Mouse (Mus musculus) forebrain, postnatal 0 days (tissue): ENCODE data around the gene Styk1. TPM values are rescaled to one million over a fixed set of nuclear protein-coding genes. Genes with fewer than 3 reads are reported as not detected.

ENCODE experiments used
- ATAC-seq: fragments of 200-750 bp; cut with Nextera tagmentation; 2 replicates; pipeline ENCODE4 v1.8.0; 2017; ENCODE audit warnings: mild to moderate bottlenecking, moderate library complexity
- DNase-seq: peaks from one replicate; pipeline ENCODE4 v3.0.0-alpha.2; 2015
- H3K27ac ChIP-seq: fragments of 300-500 bp; sonication (generic); 2 replicates; pipeline ENCODE4 v1.5.1; 2014; ENCODE audit warnings: low read depth, mild to moderate bottlenecking, antibody characterized with exemption, low read length, moderate library complexity, mixed read lengths
- H3K27me3 ChIP-seq: fragments of 300-500 bp; sonication (generic); 2 replicates; pipeline ENCODE4 v1.6.1; 2014; ENCODE audit warnings: mild to moderate bottlenecking, low read length, mixed read lengths; ENCODE audit not compliant: insufficient read depth
- H3K36me3 ChIP-seq: fragments of 300-500 bp; sonication (generic); 2 replicates; pipeline ENCODE4 v1.6.1; 2014; ENCODE audit warnings: mild to moderate bottlenecking, moderate library complexity; ENCODE audit not compliant: insufficient read depth
- H3K4me1 ChIP-seq: fragments of 300-500 bp; sonication (generic); 2 replicates; pipeline ENCODE4 v1.6.1; 2014; ENCODE audit warnings: antibody characterized with exemption; ENCODE audit not compliant: insufficient read depth
- H3K4me2 ChIP-seq: fragments of 300-500 bp; sonication (generic); 2 replicates; pipeline ENCODE4 v1.6.1; 2014; ENCODE audit warnings: low read depth, mild to moderate bottlenecking, moderate library complexity
- H3K4me3 ChIP-seq: fragments of 300-500 bp; sonication (generic); 2 replicates; pipeline ENCODE4 v1.5.1; 2014; ENCODE audit warnings: low read depth, low read length, mixed read lengths
- H3K9ac ChIP-seq: fragments of 300-500 bp; sonication (generic); 2 replicates; pipeline ENCODE4 v1.6.1; 2014; ENCODE audit warnings: mild to moderate bottlenecking
- H3K9me3 ChIP-seq: fragments of 300-500 bp; sonication (generic); 2 replicates; pipeline ENCODE4 v1.6.1; 2016; ENCODE audit warnings: low read length
- CTCF ChIP-seq: sonication (generic); IDR thresholded peaks from 2 replicates; pipeline ENCODE4 v1.5.1; 2016; ENCODE audit warnings: antibody characterized with exemption, control low read depth, low read depth
- WGBS: fragments of 180-500 bp; shearing (Covaris S2); extraction: QIAGEN DNeasy Blood & Tissue Kit; methylation state at CpG from one replicate; pipeline ENCODE4 v1.1.7; 2014; 5-methylcytosine and 5-hydroxymethylcytosine counted together
- polyA plus RNA-seq: library from polyadenylated mRNA; unstranded; fragments of >200 nt; fragmentation: Nextera tagmentation; extraction: Ambion mirVana; gene quantifications from 2 replicates; pipeline ENCODE4 v1.2.1, GENCODE M21; 2015
- total RNA-seq: library from RNA; depleted of rRNA; stranded (reverse); fragments of >200 nt; gene quantifications from 2 replicates; pipeline ENCODE4 v1.2.3, GENCODE M21; 2014; rRNA removed

The Styk1 gene
- total and polyA plus RNA-seq, 2 experiments from 2014 or later, result 6.3 to 7.1 TPM

- DNase-seq, result no peak
- H3K4me2 ChIP-seq, result no peak overlapping the region
- H3K27me3 ChIP-seq, result no peaks in the 10 kb centered on the region
- H3K9me3 ChIP-seq, result no peaks in the 10 kb centered on the region
- no peaks in the 10 kb centered on the region for H3K36me3 ChIP-seq
- no peaks in the 10 kb centered on the region for H3K4me1 ChIP-seq
- WGBS, result 94% methylated on average over 2 of the region's 2 CpGs
- no peak for ATAC-seq
- no peak overlapping the region for H3K4me3 ChIP-seq
- no peak overlapping the region for H3K27ac ChIP-seq
- TF ChIP-seq CTCF, result no peak
- no peak overlapping the region for H3K9ac ChIP-seq
Measured at GRCm38 (mm10) chr6:131269599-131269998, 83.8 kb downstream of the Styk1 start.

GRCm38 (mm10) chr6:131264175-131264574 lies 89.2 kb downstream of the Styk1 start:
- Histone ChIP-seq H3K36me3 (no peaks in the 10 kb centered on the region), H3K27me3 (no peaks in the 10 kb centered on the region), H3K4me2 (no peak overlapping the region), H3K27ac (no peak overlapping the region), H3K9ac (no peak overlapping the region), H3K9me3 (no peaks in the 10 kb centered on the region), H3K4me1 (no peaks in the 10 kb centered on the region), H3K4me3 (no peak overlapping the region)
- no peak for TF ChIP-seq CTCF
- no peak for DNase-seq
- WGBS, result 86% methylated on average over 5 of the region's 5 CpGs
- no peak for ATAC-seq

- Histone ChIP-seq H3K4me2 (no peak overlapping the region), H3K27ac (no peak overlapping the region), H3K36me3 (no peaks in the 10 kb centered on the region), H3K27me3 (no peaks in the 10 kb centered on the region), H3K4me3 (no peak overlapping the region), H3K9ac (no peak overlapping the region), H3K9me3 (no peaks in the 10 kb centered on the region), H3K4me1 (no peaks in the 10 kb centered on the region)
- DNase-seq (no peak), ATAC-seq (no peak)
- no peak for TF ChIP-seq CTCF
- WGBS, result 67% methylated on average over 3 of the region's 3 CpGs
Measured at GRCm38 (mm10) chr6:131262778-131263177, 90.6 kb downstream of the Styk1 start.

- TF ChIP-seq CTCF, result no peak
- Histone ChIP-seq H3K9me3 (no peaks in the 10 kb centered on the region), H3K9ac (no peak overlapping the region), H3K4me3 (no peak overlapping the region), H3K4me2 (no peak overlapping the region), H3K27ac (no peak overlapping the region), H3K36me3 (no peaks in the 10 kb centered on the region), H3K27me3 (no peaks in the 10 kb centered on the region), H3K4me1 (no peaks in the 10 kb centered on the region)
- 87% methylated on average over 3 of the region's 3 CpGs for WGBS
- ATAC-seq (no peak), DNase-seq (no peak)
Measured at GRCm38 (mm10) chr6:131262009-131262408, 91.4 kb downstream of the Styk1 start.

Other genes with a start within 250 kb of the Styk1 start
- gene Klra2, start 106.2 kb downstream of the Styk1 start, total RNA-seq, result not detected in 2 replicates
- not detected in 2 replicates for gene Klra2, start 106.2 kb downstream of the Styk1 start, polyA plus RNA-seq
- 20.8 and 31.4 TPM in 2 replicates for gene Magohb, start 60.4 kb downstream of the Styk1 start, total RNA-seq
- gene Magohb, start 60.4 kb downstream of the Styk1 start, polyA plus RNA-seq, result 41.7 and 48.2 TPM in 2 replicates
- gene Ybx3, start 34.9 kb upstream of the Styk1 start, total RNA-seq, result 89.3 and 116 TPM in 2 replicates
- gene Ybx3, start 34.9 kb upstream of the Styk1 start, polyA plus RNA-seq, result 36.2 and 37.3 TPM in 2 replicates
- gene 5430401F13Rik, start 132.8 kb upstream of the Styk1 start, total RNA-seq, result not detected in 2 replicates
- not detected in 2 replicates for gene 5430401F13Rik, start 132.8 kb upstream of the Styk1 start, polyA plus RNA-seq
- not detected in 2 replicates for gene Gm6619, start 132.8 kb upstream of the Styk1 start, total RNA-seq
- gene Gm6619, start 132.8 kb upstream of the Styk1 start, polyA plus RNA-seq, result not detected in 2 replicates